Mouse (Mus musculus): Measurements from ENCODE around the gene 2410131K14Rik. TPM values are rescaled to one million over a fixed set of nuclear protein-coding genes. Genes with fewer than 3 reads are reported as not detected.

Gene 2410131K14Rik
- 9.5 and 10.6 TPM in 2 replicates for polyA plus RNA-seq (2015; fragmentation: Nextera tagmentation; extraction: Ambion mirVana)

DNA sequence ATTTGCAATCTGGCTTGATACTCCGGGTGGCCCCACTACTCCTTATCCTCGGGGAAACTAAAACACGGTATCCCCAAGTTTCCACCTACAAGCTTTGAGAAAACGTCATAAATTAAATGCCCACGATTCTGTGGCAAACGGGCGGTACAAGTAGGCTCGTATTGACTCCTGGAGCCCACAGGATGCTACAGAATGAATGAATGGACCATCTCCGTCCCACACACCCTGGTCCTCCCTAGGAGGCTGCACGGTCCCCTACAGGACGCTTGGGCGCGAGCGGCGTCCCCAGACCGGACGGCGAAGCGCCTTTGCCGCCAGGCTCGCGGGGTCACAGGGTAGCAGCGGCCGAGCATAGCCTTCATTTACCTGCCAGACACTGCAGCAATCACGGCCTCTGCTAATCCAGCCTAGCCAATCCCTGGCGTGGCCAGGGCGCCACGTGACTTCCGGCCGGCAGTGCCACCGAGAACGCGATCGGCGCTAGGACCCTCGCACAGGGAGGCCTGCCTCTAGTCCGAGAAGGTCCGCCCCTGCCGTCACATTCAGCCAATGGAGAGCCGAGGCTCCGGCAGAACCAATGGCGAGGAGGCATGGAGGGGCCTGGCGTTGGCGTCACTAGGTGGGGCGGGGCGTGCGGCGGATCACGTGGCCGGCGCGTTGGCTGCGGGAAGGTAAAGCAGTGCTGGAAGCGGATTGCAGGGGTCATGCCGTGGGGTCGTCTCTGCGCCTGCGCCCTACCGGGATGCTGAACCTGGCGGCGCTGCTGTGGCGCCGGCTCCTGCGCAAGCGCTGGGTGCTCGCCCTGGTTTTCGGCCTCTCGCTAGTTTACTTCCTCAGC, at the start of gene 2410131K14Rik, which contains the start of gene Rnft2:
Gene 2410131K14Rik (plus strand): TSS at position 622 of the 838 bp plus-strand sequence.
Gene Rnft2 (minus strand): TSS at position 511 of the 838 bp plus-strand sequence.
- peak within 1 kb of the TSS; percentile 87 for H3K4me2 ChIP-seq (replicated peaks)
- whole genome bisulfite sequencing: under 1% methylated on average over 68 of the region's 68 CpGs
- ATAC-seq (ENCODE audit: insufficient number of reproducible peaks, low FRiP score, low TSS enrichment, low read depth): peak; percentile 100
- H3K27ac ChIP-seq (replicated peaks): peak within 1 kb of the TSS; percentile 81
- H3K27me3 ChIP-seq: no peaks in the 10 kb centered on the region
- peaks cover 30% of the 10 kb centered on the region for H3K36me3 ChIP-seq
- H3K4me1 ChIP-seq: peaks cover 27% of the 10 kb centered on the region
- peak within 1 kb of the TSS; percentile 85 for H3K4me3 ChIP-seq (replicated peaks)
- peak within 1 kb of the TSS; percentile 75 for H3K9ac ChIP-seq
- no peaks in the 10 kb centered on the region for H3K9me3 ChIP-seq (replicated peaks)

DNA sequence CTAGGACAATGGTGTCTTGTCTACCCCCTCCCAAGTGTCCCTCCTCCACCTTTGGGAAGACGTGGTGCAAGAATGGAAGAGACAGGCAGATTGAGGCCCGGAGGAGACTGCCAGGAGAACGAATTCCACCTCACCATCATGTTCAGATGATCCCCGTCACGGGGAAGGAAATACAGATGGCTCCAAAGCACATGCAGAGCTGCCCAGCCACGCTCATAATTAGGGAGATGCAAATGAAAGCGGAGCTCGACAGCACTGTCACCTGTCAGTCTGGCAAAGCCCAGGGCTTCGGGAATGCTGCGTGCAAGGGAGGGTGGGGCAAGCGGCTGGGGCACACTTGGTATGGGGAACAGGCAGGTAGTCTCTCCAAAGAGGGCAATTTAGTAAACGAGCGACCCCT, 47.6 kb upstream of the 2410131K14Rik start:
- no peak for ATAC-seq (ENCODE audit: insufficient number of reproducible peaks, low FRiP score, low TSS enrichment, low read depth)
- 58% methylated on average over 13 of the region's 13 CpGs for WGBS
- no peak overlapping the region for H3K4me3 ChIP-seq (replicated peaks)
- H3K9me3 ChIP-seq (replicated peaks): no peaks in the 10 kb centered on the region
- H3K27ac ChIP-seq (replicated peaks): no peak overlapping the region
- peaks cover 5% of the 10 kb centered on the region; the same call in 1 of the 2 replicates for H3K27me3 ChIP-seq
- no peak overlapping the region for H3K9ac ChIP-seq
- H3K4me2 ChIP-seq (replicated peaks): no peak overlapping the region
- 0 out of 2 replicates have a peak, but pooled peaks cover 5% of the 10 kb centered on the region for H3K36me3 ChIP-seq
- no peaks in the 10 kb centered on the region for H3K4me1 ChIP-seq

DNA sequence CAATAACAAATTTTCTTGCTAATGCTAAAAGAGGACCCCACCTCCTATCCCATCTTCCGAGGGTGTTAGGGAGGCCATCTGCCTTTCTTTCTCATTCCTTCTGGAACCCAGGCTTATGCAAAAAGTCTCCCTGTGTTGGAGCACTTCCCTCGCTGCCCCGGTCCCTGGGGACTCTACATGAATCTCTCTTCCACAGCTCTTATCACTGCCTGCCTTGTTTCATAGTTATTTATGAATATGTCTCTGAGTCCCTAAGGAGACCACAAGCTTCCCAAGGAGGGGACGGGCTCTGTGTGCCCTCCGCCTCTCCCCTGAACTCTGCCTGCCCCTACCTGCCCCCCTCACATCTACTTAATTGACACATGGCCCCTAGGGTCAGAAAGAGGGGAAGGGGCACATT, 45.4 kb upstream of the 2410131K14Rik start:
- H3K4me3 ChIP-seq (replicated peaks): no peak overlapping the region
- 62% methylated on average over 5 of the region's 5 CpGs for WGBS

DNA sequence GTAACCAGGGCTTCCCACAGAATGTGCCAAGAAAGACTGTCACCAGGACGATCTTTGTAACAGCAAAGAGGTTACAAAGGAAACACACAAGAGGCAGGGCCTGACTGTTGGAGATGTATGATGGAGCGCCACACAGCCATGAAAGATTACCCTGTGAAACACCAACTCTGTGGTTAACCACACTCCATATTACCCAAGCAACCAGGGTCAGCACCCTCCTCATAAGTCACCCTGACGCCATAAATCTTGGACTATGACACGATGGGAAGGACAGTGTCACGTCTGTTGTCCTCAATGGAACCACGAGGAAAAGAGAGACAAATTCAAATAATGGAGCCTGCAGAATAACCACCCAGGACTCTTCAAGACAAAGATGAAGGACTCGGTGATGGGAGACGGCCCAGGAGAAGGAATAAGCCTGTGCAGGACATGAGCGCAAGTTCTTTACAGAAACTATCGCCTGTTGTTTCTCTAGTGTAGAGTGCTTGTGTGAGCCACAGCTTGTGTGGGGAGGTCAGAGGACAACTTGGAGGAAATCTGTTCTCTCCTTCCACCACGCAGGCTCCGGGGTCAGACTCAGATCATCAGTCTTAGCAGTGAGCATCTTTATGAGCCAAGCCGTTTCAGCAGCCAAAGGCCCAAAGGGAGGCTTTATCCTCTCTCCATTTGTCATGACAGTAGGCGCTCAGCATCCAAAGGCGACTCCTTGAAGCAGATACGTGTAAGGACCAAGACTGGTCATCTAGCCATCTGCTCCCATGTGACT, 40.2 kb upstream of the 2410131K14Rik start:
- 83% methylated on average over 16 of the region's 16 CpGs for WGBS

More for the DNA sequence above, 45.4 kb upstream of the 2410131K14Rik start:
- no peak overlapping the region for H3K4me2 ChIP-seq (replicated peaks)
- 0 out of 2 replicates have a peak, but pooled peaks cover 6% of the 10 kb centered on the region for H3K36me3 ChIP-seq
- no peak for ATAC-seq (ENCODE audit: insufficient number of reproducible peaks, low FRiP score, low TSS enrichment, low read depth)
- H3K9ac ChIP-seq: no peak overlapping the region
- no peaks in the 10 kb centered on the region for H3K9me3 ChIP-seq (replicated peaks)
- H3K4me1 ChIP-seq: no peaks in the 10 kb centered on the region
- H3K27ac ChIP-seq (replicated peaks): no peak overlapping the region
- no peaks in the 10 kb centered on the region for H3K27me3 ChIP-seq

DNA sequence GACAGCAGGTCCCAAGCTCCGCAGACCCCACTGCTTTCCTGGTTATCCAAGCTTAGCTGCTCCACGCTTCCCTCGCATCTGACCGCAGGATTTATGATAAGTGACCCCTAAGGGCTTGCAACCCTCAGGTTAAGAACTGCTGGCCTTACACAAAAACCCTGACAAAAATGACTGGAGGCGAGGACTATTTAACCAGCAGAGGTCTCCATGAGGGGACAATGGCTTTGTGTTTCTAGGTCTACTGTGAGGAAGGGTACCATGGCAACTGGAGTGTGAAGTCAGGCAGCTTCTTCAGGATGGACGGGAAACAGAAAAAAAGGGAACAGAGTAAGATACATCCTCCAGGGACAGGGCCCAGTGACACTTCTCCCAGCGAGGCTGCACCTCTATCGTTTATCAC, 39.2 kb upstream of the 2410131K14Rik start:
- Histone ChIP-seq H3K4me3 (replicated peaks) (no peak overlapping the region), H3K9ac (no peak overlapping the region), H3K9me3 (replicated peaks) (no peaks in the 10 kb centered on the region), H3K4me2 (replicated peaks) (no peak overlapping the region), H3K27ac (replicated peaks) (no peak overlapping the region), H3K4me1 (no peaks in the 10 kb centered on the region), H3K27me3 (no peaks in the 10 kb centered on the region), H3K36me3 (0 out of 2 replicates have a peak, but pooled peaks cover 6% of the 10 kb centered on the region)
- WGBS: 83% methylated on average over 8 of the region's 8 CpGs
- no peak for ATAC-seq (ENCODE audit: insufficient number of reproducible peaks, low FRiP score, low TSS enrichment, low read depth)

More for the DNA sequence above, 40.2 kb upstream of the 2410131K14Rik start:
- Histone ChIP-seq H3K4me1 (no peaks in the 10 kb centered on the region), H3K9me3 (replicated peaks) (no peaks in the 10 kb centered on the region), H3K4me2 (replicated peaks) (no peak overlapping the region), H3K27me3 (no peaks in the 10 kb centered on the region), H3K36me3 (0 out of 2 replicates have a peak, but pooled peaks cover 6% of the 10 kb centered on the region), H3K9ac (no peak overlapping the region), H3K4me3 (replicated peaks) (no peak overlapping the region), H3K27ac (replicated peaks) (no peak overlapping the region)
- ATAC-seq (ENCODE audit: insufficient number of reproducible peaks, low FRiP score, low TSS enrichment, low read depth): no peak

DNA sequence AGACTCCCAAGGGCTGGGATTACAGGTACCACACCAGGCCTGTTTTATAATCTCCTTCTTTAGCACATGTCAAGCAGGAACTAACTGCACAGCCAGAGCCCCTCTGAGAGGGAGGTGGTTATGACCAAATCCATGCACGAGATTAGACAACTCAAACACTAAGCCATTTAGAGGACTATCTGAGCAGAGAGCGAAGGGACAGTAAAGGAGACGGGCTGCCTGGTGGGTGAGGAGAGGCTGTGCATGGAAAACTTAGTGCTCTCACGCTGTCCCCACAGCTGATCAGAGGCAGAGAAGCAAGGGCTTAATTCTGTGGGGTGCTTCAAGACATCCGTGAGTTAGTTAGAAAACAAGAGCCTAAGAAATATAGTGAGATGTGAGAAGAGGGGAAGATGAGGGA, 31.0 kb upstream of the 2410131K14Rik start:
- Histone ChIP-seq H3K4me1 (peaks cover 14% of the 10 kb centered on the region), H3K27ac (replicated peaks) (0 out of 2 replicates have a peak overlapping the region, but pooled peaks have one; percentile 14), H3K4me3 (replicated peaks) (peak overlapping the region; percentile 42), H3K27me3 (no peaks in the 10 kb centered on the region), H3K4me2 (replicated peaks) (peak overlapping the region; percentile 73), H3K9me3 (replicated peaks) (no peaks in the 10 kb centered on the region), H3K9ac (0 out of 2 replicates have a peak overlapping the region, but pooled peaks have one; percentile 7), H3K36me3 (no peaks in the 10 kb centered on the region)
- 12% methylated on average over 5 of the region's 5 CpGs for WGBS
- no peak for ATAC-seq (ENCODE audit: insufficient number of reproducible peaks, low FRiP score, low TSS enrichment, low read depth)

DNA sequence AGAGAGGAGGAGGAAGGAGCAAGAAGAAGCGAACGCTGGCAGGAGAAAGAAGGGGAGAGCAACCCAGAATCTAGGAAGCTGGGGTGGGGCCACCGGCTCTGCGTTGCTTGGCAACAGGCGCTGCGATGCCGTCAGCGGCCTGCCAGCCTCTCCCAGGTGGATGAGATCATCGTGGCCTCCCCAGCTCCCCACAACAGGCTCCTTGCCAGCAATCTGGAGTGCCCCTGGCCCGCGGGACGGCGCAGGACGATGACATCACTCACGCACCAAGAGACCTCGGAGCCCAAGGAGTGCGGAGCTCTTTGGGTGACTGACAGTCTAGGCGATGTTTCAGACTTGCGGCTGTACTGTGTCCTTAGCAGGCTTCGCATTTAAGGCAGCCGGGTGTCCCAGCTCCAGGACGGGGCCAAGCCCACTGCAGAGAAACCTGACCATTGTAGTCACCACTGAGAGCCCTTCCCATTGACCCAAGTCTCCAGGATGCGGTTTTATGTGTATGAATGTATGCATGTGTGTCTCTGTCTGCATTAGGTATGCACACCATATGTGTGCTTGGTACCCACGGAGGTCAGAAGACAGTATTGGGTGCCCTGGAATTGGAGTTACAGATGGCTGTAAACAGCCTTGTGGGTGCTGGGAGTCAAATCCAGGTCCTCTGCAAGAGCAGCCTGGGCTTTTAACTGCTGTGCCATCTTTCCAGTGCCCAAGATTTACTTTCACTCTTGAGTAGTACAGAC, 30.4 kb upstream of the 2410131K14Rik start:
- Histone ChIP-seq H3K9me3 (replicated peaks) (no peaks in the 10 kb centered on the region), H3K9ac (0 out of 2 replicates have a peak overlapping the region, but pooled peaks have one; percentile 7), H3K4me2 (replicated peaks) (peak overlapping the region; percentile 73), H3K4me1 (peaks cover 14% of the 10 kb centered on the region), H3K36me3 (no peaks in the 10 kb centered on the region), H3K4me3 (replicated peaks) (peak overlapping the region; percentile 42), H3K27ac (replicated peaks) (0 out of 2 replicates have a peak overlapping the region, but pooled peaks have one; percentile 14), H3K27me3 (no peaks in the 10 kb centered on the region)
- WGBS: 5% methylated on average over 24 of the region's 24 CpGs
- peak; percentile 77 for ATAC-seq (ENCODE audit: insufficient number of reproducible peaks, low FRiP score, low TSS enrichment, low read depth)

DNA sequence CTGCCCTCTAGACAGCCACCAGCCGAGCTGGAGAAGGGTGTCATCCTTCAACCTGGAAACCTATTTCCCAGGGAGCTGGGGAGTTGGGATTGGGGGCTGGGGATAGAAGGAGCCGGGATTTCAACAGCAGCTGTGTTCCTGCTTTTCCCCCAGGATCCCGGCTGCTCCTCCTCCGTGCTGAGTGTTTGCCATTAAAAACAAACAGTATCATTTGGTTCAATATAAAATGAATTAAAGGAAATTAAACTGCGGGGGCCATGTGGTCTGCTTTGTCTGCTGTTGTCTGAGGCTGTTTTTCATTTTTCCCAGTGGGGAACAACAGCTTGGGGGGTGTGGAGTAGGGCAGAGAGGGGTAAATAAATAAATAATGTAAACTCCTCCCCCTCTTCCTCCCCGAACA, 27.6 kb upstream of the 2410131K14Rik start:
- ATAC-seq (ENCODE audit: insufficient number of reproducible peaks, low FRiP score, low TSS enrichment, low read depth): no peak
- H3K9ac ChIP-seq: no peak overlapping the region
- H3K36me3 ChIP-seq: no peaks in the 10 kb centered on the region; the same call in 1 of the 2 replicates
- H3K9me3 ChIP-seq (replicated peaks): no peaks in the 10 kb centered on the region
- no peak overlapping the region for H3K4me2 ChIP-seq (replicated peaks)
- H3K4me3 ChIP-seq (replicated peaks): no peak overlapping the region
- H3K27ac ChIP-seq (replicated peaks): no peak overlapping the region
- no peaks in the 10 kb centered on the region for H3K27me3 ChIP-seq
- H3K4me1 ChIP-seq: peaks cover 14% of the 10 kb centered on the region
- 52% methylated on average over 6 of the region's 6 CpGs for WGBS

DNA sequence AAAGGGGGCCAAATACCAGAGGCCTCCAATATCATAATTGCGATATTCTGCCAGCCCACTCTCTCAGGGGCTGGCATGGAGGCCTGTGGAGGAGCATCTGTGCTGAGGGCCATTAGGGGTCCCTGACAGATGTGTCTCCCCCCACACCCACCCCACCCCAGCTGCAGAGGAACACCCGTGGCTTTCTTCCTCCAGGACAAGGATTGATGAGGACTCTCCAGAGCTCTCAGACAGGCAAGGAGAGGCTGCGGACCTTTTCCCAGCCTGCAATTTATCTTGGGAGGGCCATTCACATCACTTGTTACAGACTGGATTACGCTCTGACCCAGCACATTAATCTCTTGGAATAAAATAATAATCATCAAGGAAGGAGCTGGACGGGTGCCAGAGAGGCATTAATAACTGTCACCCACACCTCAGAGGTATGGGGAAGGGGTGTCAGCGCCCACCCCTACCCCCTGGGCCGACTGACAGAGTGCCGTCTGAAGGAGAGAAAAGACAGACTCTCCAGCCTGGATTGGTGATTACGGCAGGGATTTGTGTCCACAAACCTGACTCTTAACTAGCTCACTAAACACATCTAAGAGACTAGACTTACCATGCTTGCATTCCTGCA, 21.8 kb upstream of the 2410131K14Rik start:
- H3K27me3 ChIP-seq: no peaks in the 10 kb centered on the region
- no peak overlapping the region for H3K4me3 ChIP-seq (replicated peaks)
- no peaks in the 10 kb centered on the region for H3K9me3 ChIP-seq (replicated peaks)
- WGBS: 71% methylated on average over 9 of the region's 9 CpGs
- no peak overlapping the region for H3K4me2 ChIP-seq (replicated peaks)
- H3K4me1 ChIP-seq: no peaks in the 10 kb centered on the region
- no peak overlapping the region for H3K27ac ChIP-seq (replicated peaks)
- H3K36me3 ChIP-seq: peaks cover 6% of the 10 kb centered on the region; the same call in 1 of the 2 replicates
- no peak for ATAC-seq (ENCODE audit: insufficient number of reproducible peaks, low FRiP score, low TSS enrichment, low read depth)
- H3K9ac ChIP-seq: no peak overlapping the region

DNA sequence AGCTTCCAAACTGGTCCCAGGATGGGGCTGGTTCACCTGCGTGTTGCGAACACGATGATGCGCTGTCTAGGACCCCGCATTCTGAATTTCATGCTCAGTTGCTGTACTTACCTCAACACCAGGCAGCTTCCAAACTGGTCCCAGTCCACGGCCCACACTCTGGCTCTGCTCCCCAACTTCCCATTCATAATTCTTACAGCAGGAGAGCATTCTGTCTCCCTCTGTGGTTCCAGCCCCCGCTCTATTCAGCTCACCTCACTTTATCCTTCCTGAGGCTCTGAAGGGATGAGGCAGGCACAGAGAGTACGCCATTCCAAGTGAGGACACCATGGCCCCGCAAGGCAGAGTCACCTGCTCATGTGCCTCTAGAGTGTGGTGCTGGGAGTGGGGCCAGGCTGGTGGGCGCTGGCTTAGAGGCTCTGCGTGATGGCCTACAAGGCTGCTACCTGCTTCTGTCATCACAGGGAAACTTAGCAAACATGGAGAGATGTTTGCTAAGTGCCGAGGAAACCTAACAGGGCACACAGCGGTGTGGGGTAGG, 14.9 kb upstream of the 2410131K14Rik start:
- Histone ChIP-seq H3K9ac (no peak overlapping the region), H3K4me2 (replicated peaks) (no peak overlapping the region), H3K27me3 (no peaks in the 10 kb centered on the region), H3K36me3 (peaks cover 18% of the 10 kb centered on the region; the same call in 1 of the 2 replicates), H3K4me1 (no peaks in the 10 kb centered on the region), H3K27ac (replicated peaks) (no peak overlapping the region), H3K4me3 (replicated peaks) (no peak overlapping the region), H3K9me3 (replicated peaks) (no peaks in the 10 kb centered on the region)
- 90% methylated on average over 13 of the region's 13 CpGs for WGBS
- ATAC-seq (ENCODE audit: insufficient number of reproducible peaks, low FRiP score, low TSS enrichment, low read depth): no peak

Data from embryonic facial prominence, embryonic 15.5 days (tissue).